10 mouse cellular contexts compared by ENCODE assay signal in the genomic region with DNA sequence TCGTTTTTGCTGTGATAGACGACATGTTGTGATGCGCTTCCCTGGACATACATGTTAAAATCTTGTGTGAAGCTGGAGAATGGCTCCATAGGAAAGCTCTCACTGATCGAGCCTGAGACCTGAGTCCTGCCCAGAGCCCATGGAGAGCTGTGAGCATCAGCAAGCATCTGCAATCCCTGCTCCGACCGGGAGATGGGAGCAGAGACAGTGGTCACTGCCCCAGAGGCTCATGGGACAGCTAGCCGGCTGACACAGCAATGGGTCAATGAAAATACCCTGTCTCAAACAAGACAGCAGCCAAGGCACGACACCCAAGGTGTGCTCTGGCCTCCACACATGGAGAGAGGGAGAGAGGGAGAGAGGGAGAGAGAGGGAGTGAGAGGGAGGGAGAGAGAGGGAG. TPM values are rescaled to one million over a fixed set of nuclear protein-coding genes. Genes with fewer than 3 reads are reported as not detected.
DNase-seq lines count a peak whose midpoint lies in the region; ATAC-seq and TF ChIP-seq lines count a peak whose summit lies in the region.
"Had no signal": no experiment of that assay in that cellular context is flagged by ENCODE, and none has a peak within 500 bp of the region (broad histone marks: within the 10 kb centered on the region; RNA-seq: fewer than 3 reads in every experiment).

No protein-coding gene starts in this region.

- no peaks in the 10 kb centered on the region for H3K4me1 ChIP-seq in heart, adult 2 months (ENCODE audit: control insufficient read depth, insufficient read depth, low read length)
- no peaks in the 10 kb centered on the region for H3K4me1 ChIP-seq in ES-Bruce4 (ENCODE audit: control insufficient read depth, insufficient read depth, low read length)
- H3K4me1 ChIP-seq: heart, embryonic 15.5 days had no signal

- no peak for TF ChIP-seq EP300 in heart, adult 2 months (IDR thresholded peaks at IDR 0.05; ENCODE audit: insufficient read depth, low read depth, low read length)
- no peak for TF ChIP-seq EP300 in ES-Bruce4 (IDR thresholded peaks at IDR 0.05; ENCODE audit: insufficient read depth, low read depth, low read length)

- H3K79me2 ChIP-seq in heart, adult 2 months (replicated peaks; ENCODE audit: control insufficient read depth, insufficient read depth, low read length) = no peaks in the 10 kb centered on the region

- H3K4me3 ChIP-seq in heart, adult 2 months = no peak overlapping the region
- no peak overlapping the region for H3K4me3 ChIP-seq in ES-Bruce4 (ENCODE audit: low read depth, low read length)
- H3K4me3 ChIP-seq: heart, embryonic 15.5 days; liver, embryonic 15.5 days had no signal

- TF ChIP-seq CTCF in heart, adult 2 months (IDR thresholded peaks at IDR 0.05) = peak; percentile 46
- peak; percentile 25 for TF ChIP-seq CTCF in ES-Bruce4 (IDR thresholded peaks at IDR 0.05; ENCODE audit: low read depth, low read length)

- no peak for ATAC-seq in megakaryocyte, adult 5-6 weeks (ENCODE audit: poor library complexity, severe bottlenecking)

- TF ChIP-seq POLR2A in heart, adult 2 months (IDR thresholded peaks at IDR 0.05; ENCODE audit: insufficient read depth, low read depth, low read length) = no peak
- TF ChIP-seq POLR2A in ES-Bruce4 (IDR thresholded peaks at IDR 0.05; ENCODE audit: insufficient read depth, low read length) = no peak

- WGBS in heart, adult 2 months = 76% methylated on average over 8 of the region's 8 CpGs

- intact Hi-C loops in heart, adult 2 months (cut with DNase I) = no loop called here

- H3K27ac ChIP-seq in heart, adult 2 months = no peak overlapping the region
- H3K27ac ChIP-seq in ES-Bruce4 (ENCODE audit: insufficient read depth, low read length) = no peak overlapping the region
- H3K27ac ChIP-seq: heart, embryonic 15.5 days; liver, embryonic 15.5 days had no signal

- H3K36me3 ChIP-seq in heart, adult 2 months (ENCODE audit: control insufficient read depth, insufficient read depth, low read length) = no peaks in the 10 kb centered on the region
- no peaks in the 10 kb centered on the region for H3K36me3 ChIP-seq in ES-Bruce4 (ENCODE audit: control insufficient read depth, insufficient read depth, low read length, poor library complexity, severe bottlenecking)
- H3K36me3 ChIP-seq: heart, embryonic 15.5 days; liver, embryonic 15.5 days had no signal

- no peaks in the 10 kb centered on the region for H3K9me3 ChIP-seq in ES-Bruce4 (replicated peaks; ENCODE audit: control insufficient read depth, insufficient read depth, low read length, poor library complexity, severe bottlenecking)
- H3K9me3 ChIP-seq: heart, embryonic 15.5 days; liver, embryonic 15.5 days had no signal

- no peak for DNase-seq in heart, adult 2 months
- no peak for DNase-seq in heart, adult 9 months (ENCODE audit: low spot score in 2 of 2)
- peak; percentile 60 for DNase-seq in embryo, embryonic 10.5 days (ENCODE audit: low spot score)
- DNase-seq in lung, postnatal 10 days = peak; percentile 74
- no peak for DNase-seq in right cerebral cortex, postnatal 36 days (ENCODE audit: low spot score in 2 of 2)
- no peak for DNase-seq in left cerebral cortex, adult 11 months (ENCODE audit: low spot score)

- no peaks in the 10 kb centered on the region for H3K27me3 ChIP-seq in heart, adult 2 months (ENCODE audit: control insufficient read depth, insufficient read depth, low read length)
- no peaks in the 10 kb centered on the region for H3K27me3 ChIP-seq in ES-Bruce4 (ENCODE audit: control insufficient read depth, insufficient read depth, low read length, poor library complexity, severe bottlenecking)
- H3K27me3 ChIP-seq: liver, embryonic 15.5 days had no signal

- H3K9ac ChIP-seq in heart, adult 2 months (ENCODE audit: low read depth, low read length) = no peak overlapping the region
- no peak overlapping the region for H3K9ac ChIP-seq in ES-Bruce4 (ENCODE audit: low read depth, poor library complexity, severe bottlenecking)
- H3K9ac ChIP-seq: heart, embryonic 15.5 days; liver, embryonic 15.5 days had no signal

RNA-seq across cellular contexts. Expression of a gene that starts 26.6 kb away (rescaled TPM):
- 10 to 100 TPM; 34.3 to 46.3 TPM for total RNA-seq in heart, adult 2 months (2021)
- 39.7 and 44.5 TPM in 2 replicates for polyA plus RNA-seq in heart, adult 2 months (2012; rRNA removed)
- 38.4 and 39.3 TPM in 2 replicates for polyA plus RNA-seq in ES-Bruce4 (2011; ENCODE audit: insufficient read depth, insufficient read length, low read depth, missing spikeins)
- total RNA-seq in megakaryocyte, adult 5-6 weeks (2015) = 34.1 and 34.5 TPM in 2 replicates
- total RNA-seq in megakaryocyte, adult 5-6 weeks (2017) = 17.0 and 18.8 TPM in 2 replicates

Comparison
In these comparisons a context has a peak if more than half of its experiments do, and no peak if none do; other contexts are left out.
1. DNase-seq: peak in embryo, embryonic 10.5 days (single experiment) and lung, postnatal 10 days (single experiment); none in heart, adult 2 months (0 of 2), heart, adult 9 months (0 of 2), right cerebral cortex, postnatal 36 days (0 of 2) and left cerebral cortex, adult 11 months (single experiment).